Mouse (Mus musculus): ENCODE results near the gene Olfr316. TPM values are rescaled to one million over a fixed set of nuclear protein-coding genes. Genes with fewer than 3 reads are reported as not detected.

Olfr316 gene
- polyA plus RNA-seq, 1 experiment, result not detected

DNA sequence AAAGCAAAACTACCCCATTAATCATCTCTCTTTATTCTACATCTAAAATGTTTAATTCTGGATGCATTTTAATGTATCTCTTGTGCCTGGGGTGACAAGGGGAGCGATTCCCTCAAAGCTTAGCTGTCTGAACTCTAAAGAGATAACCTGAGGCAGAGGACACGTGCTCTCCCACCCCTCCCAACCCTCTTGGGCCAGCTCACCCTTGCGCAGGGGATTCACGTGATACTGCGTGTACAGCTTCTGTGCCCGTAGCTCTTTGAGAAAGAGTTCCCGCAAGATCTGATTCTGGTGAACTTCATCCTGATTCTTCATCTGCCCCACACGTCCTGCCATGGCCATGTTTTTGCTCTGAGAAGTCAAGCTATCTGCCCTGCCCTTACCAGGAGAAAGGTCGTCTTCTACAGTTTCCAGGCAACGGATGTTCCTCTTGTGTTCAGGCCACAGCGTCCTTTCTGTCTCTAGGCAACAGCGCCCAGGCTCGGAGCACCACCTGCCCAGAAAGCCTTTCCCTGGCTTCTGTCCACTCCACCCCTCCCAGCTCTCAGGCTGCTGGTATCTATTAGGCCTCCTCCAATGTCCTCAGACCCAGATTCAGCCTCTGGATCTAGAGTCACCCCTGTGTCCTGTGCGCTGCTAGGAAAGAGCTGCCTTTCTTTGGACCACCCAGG is 49.2 kb downstream of the Olfr316 start, which contains the start of gene Fam183b:
Fam183b (minus strand) TSS at position 403 of the 671 bp plus-strand sequence.
- H3K27ac ChIP-seq (ENCODE audit: insufficient read depth, low read length), result no peak within 1 kb of the TSS
- no peaks in the 10 kb centered on the region for H3K4me1 ChIP-seq (ENCODE audit: control insufficient read depth, insufficient read depth, low read length)
- TF ChIP-seq POLR2A (IDR thresholded peaks at IDR 0.05; ENCODE audit: low read depth, low read length) (no peak), CTCF (IDR thresholded peaks at IDR 0.05; ENCODE audit: borderline replicate concordance, insufficient read depth, low read length) (no peak)

DNA sequence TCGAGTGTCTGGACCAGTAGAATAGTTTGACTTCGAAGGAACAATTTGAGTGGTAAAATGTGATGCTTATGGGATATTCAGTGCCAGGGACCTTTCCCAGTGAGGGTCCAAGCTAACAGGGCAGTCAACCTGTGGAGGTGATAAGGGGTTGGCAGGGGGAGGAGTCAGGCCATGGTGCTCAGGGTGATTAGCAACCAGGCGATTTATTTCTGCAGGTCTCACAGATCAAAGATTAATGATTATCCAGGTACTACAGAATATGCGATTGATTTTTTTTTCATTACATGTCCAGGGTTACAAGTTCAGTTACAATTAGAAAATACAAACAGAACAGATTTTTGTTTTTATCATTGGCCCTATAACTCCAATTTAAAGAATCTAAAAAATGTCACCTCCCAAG is 51.3 kb downstream of the Olfr316 start:
- no peak overlapping the region for H3K4me3 ChIP-seq (ENCODE audit: insufficient read depth, low read length)
- H3K4me1 ChIP-seq (ENCODE audit: control insufficient read depth, insufficient read depth, low read length), result no peaks in the 10 kb centered on the region
- H3K27ac ChIP-seq (ENCODE audit: insufficient read depth, low read length), result no peak overlapping the region
- TF ChIP-seq POLR2A (IDR thresholded peaks at IDR 0.05; ENCODE audit: low read depth, low read length) (no peak), CTCF (IDR thresholded peaks at IDR 0.05; ENCODE audit: borderline replicate concordance, insufficient read depth, low read length) (no peak)

More for the DNA sequence above, 49.2 kb downstream of the Olfr316 start, which contains the start of gene Fam183b:
- H3K4me3 ChIP-seq (ENCODE audit: insufficient read depth, low read length), result no peak within 1 kb of the TSS

DNA sequence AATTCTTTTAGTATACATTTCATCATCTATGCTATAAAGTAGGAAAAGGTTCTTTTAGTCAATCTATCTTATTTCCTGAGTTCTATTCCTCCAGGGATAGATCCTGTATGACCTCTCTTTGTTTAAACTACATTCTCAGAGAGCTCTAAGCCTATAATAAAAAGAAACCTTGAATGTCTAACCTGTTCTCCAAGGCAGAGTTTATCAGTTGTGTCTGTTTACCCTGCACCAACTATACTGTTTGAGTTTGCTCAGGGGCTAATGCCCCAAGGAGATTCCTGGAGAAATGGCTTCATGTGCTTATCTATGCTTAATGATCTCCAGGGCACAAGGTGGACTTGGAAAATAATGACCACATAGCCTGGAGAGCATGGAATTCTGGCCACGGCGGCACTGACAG is 51.9 kb downstream of the Olfr316 start:
- TF ChIP-seq POLR2A (IDR thresholded peaks at IDR 0.05; ENCODE audit: low read depth, low read length) (no peak), CTCF (IDR thresholded peaks at IDR 0.05; ENCODE audit: borderline replicate concordance, insufficient read depth, low read length) (no peak)

More for the DNA sequence above, 51.9 kb downstream of the Olfr316 start:
- Histone ChIP-seq H3K4me3 (ENCODE audit: insufficient read depth, low read length) (no peak overlapping the region), H3K27ac (ENCODE audit: insufficient read depth, low read length) (no peak overlapping the region), H3K4me1 (ENCODE audit: control insufficient read depth, insufficient read depth, low read length) (no peaks in the 10 kb centered on the region)

Other genes starting within 250 kb of the Olfr316 start
- gene Olfr330, start 217.9 kb upstream of the Olfr316 start, polyA plus RNA-seq (2011; ENCODE audit: insufficient read length, low read depth, missing spikeins), result not detected in 2 replicates
- gene Olfr329-ps, start 206.3 kb upstream of the Olfr316 start, polyA plus RNA-seq (2011; ENCODE audit: insufficient read length, low read depth, missing spikeins), result not detected in 2 replicates
- gene Olfr328, start 197.1 kb upstream of the Olfr316 start, polyA plus RNA-seq (2011; ENCODE audit: insufficient read length, low read depth, missing spikeins), result not detected in 2 replicates
- gene Olfr224, start 182.2 kb upstream of the Olfr316 start, polyA plus RNA-seq (2011; ENCODE audit: insufficient read length, low read depth, missing spikeins), result not detected in 2 replicates
- gene Olfr325, start 175.0 kb upstream of the Olfr316 start, polyA plus RNA-seq (2011; ENCODE audit: insufficient read length, low read depth, missing spikeins), result not detected in 2 replicates
- gene Olfr324, start 157.6 kb upstream of the Olfr316 start, polyA plus RNA-seq (2011; ENCODE audit: insufficient read length, low read depth, missing spikeins), result not detected in 2 replicates
- gene 2210407C18Rik, start 136.7 kb upstream of the Olfr316 start, polyA plus RNA-seq (2011; ENCODE audit: insufficient read length, low read depth, missing spikeins), result not detected in 2 replicates
- gene Olfr323, start 122.2 kb upstream of the Olfr316 start, polyA plus RNA-seq (2011; ENCODE audit: insufficient read length, low read depth, missing spikeins), result not detected in 2 replicates
- not detected in 2 replicates for gene Trim58, start 112.3 kb upstream of the Olfr316 start, polyA plus RNA-seq (2011; ENCODE audit: insufficient read length, low read depth, missing spikeins)
- gene Olfr322, start 94.0 kb upstream of the Olfr316 start, polyA plus RNA-seq (2011; ENCODE audit: insufficient read length, low read depth, missing spikeins), result not detected in 2 replicates
- not detected in 2 replicates for gene Olfr320, start 71.6 kb upstream of the Olfr316 start, polyA plus RNA-seq (2011; ENCODE audit: insufficient read length, low read depth, missing spikeins)
- gene Olfr319, start 53.6 kb upstream of the Olfr316 start, polyA plus RNA-seq (2011; ENCODE audit: insufficient read length, low read depth, missing spikeins), result not detected in 2 replicates
- not detected in 2 replicates for gene Olfr318, start 28.7 kb upstream of the Olfr316 start, polyA plus RNA-seq (2011; ENCODE audit: insufficient read length, low read depth, missing spikeins)
- gene Olfr317, start 13.5 kb upstream of the Olfr316 start, polyA plus RNA-seq (2011; ENCODE audit: insufficient read length, low read depth, missing spikeins), result not detected in 2 replicates
- gene Olfr315, start 20.5 kb downstream of the Olfr316 start, polyA plus RNA-seq (2011; ENCODE audit: insufficient read length, low read depth, missing spikeins), result not detected in 2 replicates
- gene Olfr314, start 30.2 kb downstream of the Olfr316 start, polyA plus RNA-seq (2011; ENCODE audit: insufficient read length, low read depth, missing spikeins), result not detected in 2 replicates
- not detected in 2 replicates for gene Fam183b, start 49.2 kb downstream of the Olfr316 start, polyA plus RNA-seq (2011; ENCODE audit: insufficient read length, low read depth, missing spikeins)
- gene Olfr313, start 62.3 kb downstream of the Olfr316 start, polyA plus RNA-seq (2011; ENCODE audit: insufficient read length, low read depth, missing spikeins), result not detected in 2 replicates
- not detected in 2 replicates for gene Olfr312, start 76.5 kb downstream of the Olfr316 start, polyA plus RNA-seq (2011; ENCODE audit: insufficient read length, low read depth, missing spikeins)
- not detected in 2 replicates for gene Olfr311, start 86.5 kb downstream of the Olfr316 start, polyA plus RNA-seq (2011; ENCODE audit: insufficient read length, low read depth, missing spikeins)
- 5.4 and 6.8 TPM in 2 replicates for gene Gm12258, start 94.4 kb downstream of the Olfr316 start, polyA plus RNA-seq (2011; ENCODE audit: insufficient read length, low read depth, missing spikeins)
- 6.6 TPM in 2 replicates for gene 2810021J22Rik, start 114.5 kb downstream of the Olfr316 start, polyA plus RNA-seq (2011; ENCODE audit: insufficient read length, low read depth, missing spikeins)
- 4.1 and 6.2 TPM in 2 replicates for gene Zfp39, start 151.5 kb downstream of the Olfr316 start, polyA plus RNA-seq (2011; ENCODE audit: insufficient read length, low read depth, missing spikeins)
- not detected in 2 replicates for gene Btnl10, start 165.2 kb downstream of the Olfr316 start, polyA plus RNA-seq (2011; ENCODE audit: insufficient read length, low read depth, missing spikeins)
- gene Rnf187, start 186.2 kb downstream of the Olfr316 start, polyA plus RNA-seq (2011; ENCODE audit: insufficient read length, low read depth, missing spikeins), result 91.5 and 99.2 TPM in 2 replicates
- gene Hist3h2ba, start 196.2 kb downstream of the Olfr316 start, polyA plus RNA-seq (2011; ENCODE audit: insufficient read length, low read depth, missing spikeins), result not detected in 2 replicates
- gene Hist3h2a, start 202.0 kb downstream of the Olfr316 start, polyA plus RNA-seq (2011; ENCODE audit: insufficient read length, low read depth, missing spikeins), result 9.7 and 12.5 TPM in 2 replicates
- not detected in 2 replicates for gene Trim17, start 202.0 kb downstream of the Olfr316 start, polyA plus RNA-seq (2011; ENCODE audit: insufficient read length, low read depth, missing spikeins)
- 17.5 and 20.1 TPM in 2 replicates for gene Trim11, start 225.4 kb downstream of the Olfr316 start, polyA plus RNA-seq (2011; ENCODE audit: insufficient read length, low read depth, missing spikeins)